Mouse (Mus musculus) heart, postnatal 0 days (tissue): ENCODE measurements around the gene 4930442H23Rik. TPM values are rescaled to one million over a fixed set of nuclear protein-coding genes. Genes with fewer than 3 reads are reported as not detected.

ENCODE experiments used
- ATAC-seq: fragments of 200-750 bp; cut with Nextera tagmentation; 2 replicates; pipeline ENCODE4 v1.8.0; 2017; ENCODE audit warnings: low read depth, moderate number of reproducible peaks, moderate library complexity; ENCODE audit not compliant: insufficient read depth
- DNase-seq: peaks from one replicate; pipeline ENCODE4 v3.0.0-alpha.2; 2016; ENCODE audit warnings: low spot score
- H3K27ac ChIP-seq: fragments of 300-500 bp; sonication (generic); 2 replicates; pipeline ENCODE4 v1.5.1; 2014; ENCODE audit warnings: low read depth, mild to moderate bottlenecking
- H3K27me3 ChIP-seq: fragments of 300-500 bp; sonication (generic); 2 replicates; pipeline ENCODE4 v1.6.1; 2014; ENCODE audit warnings: low read length, mixed read lengths; ENCODE audit not compliant: control insufficient read depth, insufficient read depth
- H3K36me3 ChIP-seq: fragments of 300-500 bp; sonication (generic); replicated peaks from 2 replicates; pipeline ENCODE4 v1.6.1; 2014; ENCODE audit warnings: low read length, mixed read lengths; ENCODE audit not compliant: control insufficient read depth, insufficient read depth
- H3K4me1 ChIP-seq: fragments of 300-500 bp; sonication (generic); 2 replicates; pipeline ENCODE4 v1.6.1; 2014; ENCODE audit warnings: antibody characterized with exemption; ENCODE audit not compliant: control insufficient read depth, insufficient read depth
- H3K4me2 ChIP-seq: fragments of 300-500 bp; sonication (generic); 2 replicates; pipeline ENCODE4 v1.6.1; 2014; ENCODE audit warnings: low read depth, mild to moderate bottlenecking, low read length, moderate library complexity
- H3K4me3 ChIP-seq: fragments of 300-500 bp; sonication (generic); 2 replicates; pipeline ENCODE4 v1.5.1; 2014; ENCODE audit warnings: low read depth, low read length
- H3K9ac ChIP-seq: fragments of 300-500 bp; sonication (generic); replicated peaks from 2 replicates; pipeline ENCODE4 v1.6.1; 2014; ENCODE audit warnings: low read depth, low read length, mixed read lengths
- H3K9me3 ChIP-seq: fragments of 300-500 bp; sonication (generic); replicated peaks from 2 replicates; pipeline ENCODE4 v1.6.1; 2016; ENCODE audit warnings: low read length; ENCODE audit not compliant: control insufficient read depth
- EP300 ChIP-seq: IDR thresholded peaks from 2 replicates; pipeline ENCODE4 v1.6.1; 2016; ENCODE audit warnings: antibody characterized with exemption, low read depth
- WGBS: fragments of 180-500 bp; shearing (Covaris S2); extraction: QIAGEN DNeasy Blood & Tissue Kit; methylation state at CpG from one replicate; pipeline ENCODE4 v1.1.7; 2014; 5-methylcytosine and 5-hydroxymethylcytosine counted together
- polyA plus RNA-seq: library from polyadenylated mRNA; unstranded; fragments of >200 nt; fragmentation: Nextera tagmentation; extraction: Ambion mirVana; gene quantifications from 2 replicates; pipeline ENCODE4 v1.2.1, GENCODE M21; 2015
- total RNA-seq: library from RNA; depleted of rRNA; stranded (reverse); fragments of >200 nt; gene quantifications from 2 replicates; pipeline ENCODE4 v1.2.3, GENCODE M21; 2014; ENCODE audit warnings: low replicate concordance; rRNA removed

4930442H23Rik gene
- total and polyA plus RNA-seq, 2 experiments from 2014 or later: 0.12 TPM; not detected in 1

DNA sequence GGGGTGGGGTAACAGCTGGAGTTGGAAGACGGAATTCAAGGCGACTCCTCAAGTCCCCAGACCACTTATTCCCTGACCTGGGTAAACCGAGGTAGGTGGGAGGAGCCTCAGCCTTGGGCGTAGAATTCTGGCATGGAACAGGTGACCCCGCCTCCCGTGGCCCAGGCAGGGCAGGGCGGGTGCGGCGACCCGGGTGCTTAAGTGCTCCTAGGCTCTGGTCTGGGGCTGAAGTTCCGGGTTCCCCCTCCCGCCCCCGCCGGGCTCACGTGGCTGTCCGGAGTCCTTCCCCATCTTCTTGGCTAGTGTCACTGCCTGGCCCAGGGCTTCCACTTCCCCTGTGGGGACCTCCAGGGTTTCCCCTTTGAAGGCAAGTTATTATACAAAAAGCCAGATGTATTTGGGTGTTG is 49.5 kb downstream of the 4930442H23Rik start:
- DNase-seq (no peak), ATAC-seq (no peak)
- TF ChIP-seq EP300: no peak
- 8% methylated on average over 13 of the region's 16 CpGs for WGBS
- Histone ChIP-seq H3K4me2 (peak overlapping the region; percentile 100), H3K27ac (peak overlapping the region; percentile 99; the same call in 1 of the 2 replicates), H3K4me1 (peaks cover 22% of the 10 kb centered on the region), H3K4me3 (0 out of 2 replicates have a peak overlapping the region, but pooled peaks have one; percentile 1), H3K9me3 (no peaks in the 10 kb centered on the region), H3K36me3 (no peaks in the 10 kb centered on the region), H3K27me3 (no peaks in the 10 kb centered on the region), H3K9ac (no peak overlapping the region; the same call in 1 of the 2 replicates)

Other genes with a start within 250 kb of the 4930442H23Rik start
- gene Gng7, start 168.9 kb downstream of the 4930442H23Rik start, total RNA-seq: 0.11 and 0.93 TPM in 2 replicates
- gene Gng7, start 168.9 kb downstream of the 4930442H23Rik start, polyA plus RNA-seq: 0.64 and 0.85 TPM in 2 replicates
- not detected in 2 replicates for gene Diras1, start 158.2 kb downstream of the 4930442H23Rik start, total RNA-seq
- not detected in 2 replicates for gene Diras1, start 158.2 kb downstream of the 4930442H23Rik start, polyA plus RNA-seq
- gene Slc39a3, start 146.4 kb downstream of the 4930442H23Rik start, total RNA-seq: 18.7 and 29.3 TPM in 2 replicates
- 6.3 and 7.5 TPM in 2 replicates for gene Slc39a3, start 146.4 kb downstream of the 4930442H23Rik start, polyA plus RNA-seq
- 98.1 and 152 TPM in 2 replicates for gene Sgta, start 123.7 kb downstream of the 4930442H23Rik start, total RNA-seq
- gene Sgta, start 123.7 kb downstream of the 4930442H23Rik start, polyA plus RNA-seq: 134 and 137 TPM in 2 replicates
- gene Thop1, start 113.8 kb downstream of the 4930442H23Rik start, total RNA-seq: 23.6 and 31.2 TPM in 2 replicates
- gene Thop1, start 113.8 kb downstream of the 4930442H23Rik start, polyA plus RNA-seq: 15.1 and 15.2 TPM in 2 replicates
- gene Creb3l3, start 85.0 kb downstream of the 4930442H23Rik start, total RNA-seq: 1.3 TPM in 1 of 2 replicates, not detected in the other
- 0.55 and 0.93 TPM in 2 replicates for gene Creb3l3, start 85.0 kb downstream of the 4930442H23Rik start, polyA plus RNA-seq
- gene Map2k2, start 77.9 kb downstream of the 4930442H23Rik start, total RNA-seq: 177 and 208 TPM in 2 replicates
- 130 and 133 TPM in 2 replicates for gene Map2k2, start 77.9 kb downstream of the 4930442H23Rik start, polyA plus RNA-seq
- 57.8 and 68.6 TPM in 2 replicates for gene Zbtb7a, start 48.6 kb downstream of the 4930442H23Rik start, total RNA-seq
- gene Zbtb7a, start 48.6 kb downstream of the 4930442H23Rik start, polyA plus RNA-seq: 27.8 and 32.3 TPM in 2 replicates
- 14.4 and 19.6 TPM in 2 replicates for gene Pias4, start 15.9 kb downstream of the 4930442H23Rik start, total RNA-seq
- 19.8 and 20.7 TPM in 2 replicates for gene Pias4, start 15.9 kb downstream of the 4930442H23Rik start, polyA plus RNA-seq
- 1,828 and 2,004 TPM in 2 replicates for gene Eef2, start 7.2 kb downstream of the 4930442H23Rik start, total RNA-seq
- 353 and 370 TPM in 2 replicates for gene Eef2, start 7.2 kb downstream of the 4930442H23Rik start, polyA plus RNA-seq
- 56.5 and 72.7 TPM in 2 replicates for gene Dapk3, start 844 bp downstream of the 4930442H23Rik start, total RNA-seq
- 29.0 and 31.7 TPM in 2 replicates for gene Dapk3, start 844 bp downstream of the 4930442H23Rik start, polyA plus RNA-seq
- gene Nmrk2, start 18.2 kb upstream of the 4930442H23Rik start, total RNA-seq: 30.5 and 35.2 TPM in 2 replicates
- gene Nmrk2, start 18.2 kb upstream of the 4930442H23Rik start, polyA plus RNA-seq: 13.0 and 14.2 TPM in 2 replicates
- gene Atcay, start 47.0 kb upstream of the 4930442H23Rik start, total RNA-seq: 0.58 TPM in 1 of 2 replicates, not detected in the other
- 0.25 TPM in 2 replicates for gene Atcay, start 47.0 kb upstream of the 4930442H23Rik start, polyA plus RNA-seq
- 7.0 and 10.2 TPM in 2 replicates for gene Zfr2, start 49.3 kb upstream of the 4930442H23Rik start, total RNA-seq
- gene Zfr2, start 49.3 kb upstream of the 4930442H23Rik start, polyA plus RNA-seq: 2.2 and 2.6 TPM in 2 replicates
- 0.31 and 0.66 TPM in 2 replicates for gene Matk, start 69.1 kb upstream of the 4930442H23Rik start, total RNA-seq
- gene Matk, start 69.1 kb upstream of the 4930442H23Rik start, polyA plus RNA-seq: 0.42 and 0.51 TPM in 2 replicates
- 272 and 288 TPM in 2 replicates for gene Mrpl54, start 83.1 kb upstream of the 4930442H23Rik start, total RNA-seq
- gene Mrpl54, start 83.1 kb upstream of the 4930442H23Rik start, polyA plus RNA-seq: 264 and 272 TPM in 2 replicates
- gene Apba3, start 83.1 kb upstream of the 4930442H23Rik start, total RNA-seq: 84.8 and 114 TPM in 2 replicates
- gene Apba3, start 83.1 kb upstream of the 4930442H23Rik start, polyA plus RNA-seq: 45.2 and 46.1 TPM in 2 replicates
- gene Tjp3, start 107.7 kb upstream of the 4930442H23Rik start, total RNA-seq: 0.12 and 2.3 TPM in 2 replicates
- gene Tjp3, start 107.7 kb upstream of the 4930442H23Rik start, polyA plus RNA-seq: 0.51 and 0.62 TPM in 2 replicates
- gene Pip5k1c, start 109.1 kb upstream of the 4930442H23Rik start, total RNA-seq: 38.5 and 44.3 TPM in 2 replicates
- gene Pip5k1c, start 109.1 kb upstream of the 4930442H23Rik start, polyA plus RNA-seq: 20.9 and 21.4 TPM in 2 replicates
- gene Cactin, start 137.3 kb upstream of the 4930442H23Rik start, total RNA-seq: 14.3 and 14.9 TPM in 2 replicates
- 12.8 and 13.7 TPM in 2 replicates for gene Cactin, start 137.3 kb upstream of the 4930442H23Rik start, polyA plus RNA-seq
- gene Tbxa2r, start 144.9 kb upstream of the 4930442H23Rik start, total RNA-seq: 4.7 and 10.5 TPM in 2 replicates
- gene Tbxa2r, start 144.9 kb upstream of the 4930442H23Rik start, polyA plus RNA-seq: 6.3 and 7.0 TPM in 2 replicates
- 0.08 and 0.12 TPM in 2 replicates for gene Gipc3, start 159.4 kb upstream of the 4930442H23Rik start, total RNA-seq
- gene Gipc3, start 159.4 kb upstream of the 4930442H23Rik start, polyA plus RNA-seq: 0.16 and 0.21 TPM in 2 replicates
- 63.9 and 80.7 TPM in 2 replicates for gene Hmg20b, start 166.6 kb upstream of the 4930442H23Rik start, total RNA-seq
- 92.3 and 94.5 TPM in 2 replicates for gene Hmg20b, start 166.6 kb upstream of the 4930442H23Rik start, polyA plus RNA-seq
- gene Mfsd12, start 173.6 kb upstream of the 4930442H23Rik start, total RNA-seq: 20.2 and 30.5 TPM in 2 replicates
- 10.3 and 11.4 TPM in 2 replicates for gene Mfsd12, start 173.6 kb upstream of the 4930442H23Rik start, polyA plus RNA-seq
- not detected in 2 replicates for gene 4930404N11Rik, start 182.0 kb upstream of the 4930442H23Rik start, total RNA-seq
- gene 4930404N11Rik, start 182.0 kb upstream of the 4930442H23Rik start, polyA plus RNA-seq: 0.68 and 1.0 TPM in 2 replicates
- 47.6 and 53.9 TPM in 2 replicates for gene Fzr1, start 194.7 kb upstream of the 4930442H23Rik start, total RNA-seq
- gene Fzr1, start 194.7 kb upstream of the 4930442H23Rik start, polyA plus RNA-seq: 45.8 and 48.4 TPM in 2 replicates
- gene Dohh, start 200.6 kb upstream of the 4930442H23Rik start, total RNA-seq: 123 and 139 TPM in 2 replicates
- gene Dohh, start 200.6 kb upstream of the 4930442H23Rik start, polyA plus RNA-seq: 75.2 and 77.6 TPM in 2 replicates
- gene Gm48551, start 200.6 kb upstream of the 4930442H23Rik start, total RNA-seq: 0.11 TPM in 1 of 2 replicates, not detected in the other
- 0.43 and 1.1 TPM in 2 replicates for gene Gm48551, start 200.6 kb upstream of the 4930442H23Rik start, polyA plus RNA-seq
- not detected in 2 replicates for gene Gm48552, start 205.2 kb upstream of the 4930442H23Rik start, total RNA-seq
- gene Gm48552, start 205.2 kb upstream of the 4930442H23Rik start, polyA plus RNA-seq: 0.45 and 0.70 TPM in 2 replicates
- gene Smim24, start 209.2 kb upstream of the 4930442H23Rik start, total RNA-seq: 6.6 and 7.8 TPM in 2 replicates
- gene Smim24, start 209.2 kb upstream of the 4930442H23Rik start, polyA plus RNA-seq: 3.3 and 3.8 TPM in 2 replicates